In genomic region chr5:125477533-125477932, GRCm38 (mm10) we compare ENCODE assay signal across 9 mouse cellular contexts. TPM values are rescaled to one million over a fixed set of nuclear protein-coding genes. Genes with fewer than 3 reads are reported as not detected.
DNase-seq lines count a peak whose midpoint lies in the region; ATAC-seq and TF ChIP-seq lines count a peak whose summit lies in the region.
"Had no signal": no experiment of that assay in that cellular context is flagged by ENCODE, and none has a peak within 500 bp of the region (broad histone marks: within the 10 kb centered on the region; RNA-seq: fewer than 3 reads in every experiment).

No protein-coding gene starts in this region.

- peak overlapping the region; percentile 96 for H3K9ac ChIP-seq in hindbrain, embryonic 15.5 days
- peak overlapping the region; percentile 85; the same call in 1 of the 2 replicates for H3K9ac ChIP-seq in midbrain, embryonic 13.5 days (replicated peaks)

- H3K27ac ChIP-seq in gastrocnemius, adult 2 months = no peak overlapping the region; the same call in 1 of the 2 replicates
- H3K27ac ChIP-seq in cortical plate, adult 2 months (ENCODE audit: insufficient read depth, low read length) = no peak overlapping the region
- H3K27ac ChIP-seq in hindbrain, embryonic 15.5 days (replicated peaks) = no peak overlapping the region
- H3K27ac ChIP-seq in midbrain, embryonic 13.5 days = no peak overlapping the region

- ATAC-seq in hindbrain, embryonic 15.5 days (ENCODE audit: low FRiP score, low read depth) = no peak
- ATAC-seq in midbrain, embryonic 13.5 days = no peak

- TF ChIP-seq CTCF in gastrocnemius, adult 2 months (IDR thresholded peaks at IDR 0.05) = no peak
- TF ChIP-seq CTCF in cortical plate, adult 2 months (IDR thresholded peaks at IDR 0.05; ENCODE audit: extremely low read depth, insufficient read depth, low read length) = no peak

- H3K4me1 ChIP-seq in cortical plate, adult 2 months (ENCODE audit: control insufficient read depth, insufficient read depth, low read length) = peaks cover 3% of the 10 kb centered on the region; the same call in 1 of the 2 replicates
- H3K4me1 ChIP-seq in hindbrain, embryonic 15.5 days (replicated peaks) = peaks cover 44% of the 10 kb centered on the region
- peaks cover 48% of the 10 kb centered on the region for H3K4me1 ChIP-seq in midbrain, embryonic 13.5 days (replicated peaks)

- H3K27me3 ChIP-seq in hindbrain, embryonic 15.5 days = no peaks in the 10 kb centered on the region
- H3K27me3 ChIP-seq in midbrain, embryonic 13.5 days = no peaks in the 10 kb centered on the region

- no peaks in the 10 kb centered on the region for H3K9me3 ChIP-seq in hindbrain, embryonic 15.5 days
- H3K9me3 ChIP-seq in midbrain, embryonic 13.5 days = no peaks in the 10 kb centered on the region

- 71% methylated on average over 7 of the region's 7 CpGs for WGBS in hindbrain, embryonic 15.5 days
- WGBS in midbrain, embryonic 13.5 days = 73% methylated on average over 7 of the region's 7 CpGs

- H3K4me2 ChIP-seq in hindbrain, embryonic 15.5 days = peak overlapping the region; percentile 80
- peak overlapping the region; percentile 93 for H3K4me2 ChIP-seq in midbrain, embryonic 13.5 days (replicated peaks)

- TF ChIP-seq POLR2A in cortical plate, adult 2 months (IDR thresholded peaks at IDR 0.05; ENCODE audit: extremely low read depth, insufficient read depth, low read length) = no peak

- H3K4me3 ChIP-seq in gastrocnemius, adult 2 months = no peak overlapping the region; the same call in none of the 2 replicates
- H3K4me3 ChIP-seq in cortical plate, adult 2 months (ENCODE audit: insufficient read depth, low read length) = peak overlapping the region; percentile 52
- H3K4me3 ChIP-seq in hindbrain, embryonic 15.5 days = peak overlapping the region; percentile 91
- peak overlapping the region; percentile 87 for H3K4me3 ChIP-seq in midbrain, embryonic 13.5 days (replicated peaks)

- intact Hi-C loops in gastrocnemius, adult 2 months (cut with DNase I) = loop anchor here (5.0 kb wide), 1 partner anchor 65 kb away; no protein-coding TSS in a partner anchor
- intact Hi-C loops in left cerebral cortex, postnatal 36 days (cut with DNase I) = no loop called here

- peaks cover 4% of the 10 kb centered on the region; the same call in 1 of the 2 replicates for H3K36me3 ChIP-seq in hindbrain, embryonic 15.5 days
- peaks cover 7% of the 10 kb centered on the region for H3K36me3 ChIP-seq in midbrain, embryonic 13.5 days

- DNase-seq in gastrocnemius, adult 2 months = peak; percentile 18
- DNase-seq in gastrocnemius, postnatal 10 days = no peak
- DNase-seq in left cerebral cortex, adult 18-20 months (ENCODE audit: low spot score in 2 of 2) = no peak
- DNase-seq in retina, postnatal 1 day = no peak
- no peak for DNase-seq in left cerebral cortex, postnatal 36 days (ENCODE audit: low spot score in 2 of 2)
- DNase-seq: gastrocnemius, postnatal 25 days had no signal

RNA-seq across cellular contexts. Expression of gene Aacs, which starts 1.9 kb away (rescaled TPM):
- total RNA-seq in gastrocnemius, adult 2 months (2021) = 1 to 10 TPM; 2.8 to 3.3 TPM
- 1 to 10 TPM; 5.1 to 6.6 TPM for total RNA-seq in gastrocnemius, postnatal 10 days (2021)
- 51.5 and 51.8 TPM in 2 replicates for polyA plus RNA-seq in cortical plate, adult 2 months (2012; rRNA removed)
- polyA plus RNA-seq in hindbrain, embryonic 15.5 days (2015; fragmentation: Nextera tagmentation; extraction: Ambion mirVana) = 104 and 106 TPM in 2 replicates
- polyA plus RNA-seq in midbrain, embryonic 13.5 days (2015; fragmentation: Nextera tagmentation; extraction: Ambion mirVana) = 54.5 and 57.5 TPM in 2 replicates
- total RNA-seq in left cerebral cortex, adult 18-20 months (2021) = 10 to 100 TPM; 45.7 to 49.5 TPM
- total RNA-seq in left cerebral cortex, postnatal 36 days (2021) = 10 to 100 TPM; 41.0 to 51.2 TPM

RNA-seq across cellular contexts. Expression of gene Bri3bp, which starts 36.2 kb away (rescaled TPM):
- 1 to 10 TPM; 2.5 to 3.9 TPM for total RNA-seq in gastrocnemius, adult 2 months (2021)
- 1 to 10 TPM; 7.6 to 8.0 TPM for total RNA-seq in gastrocnemius, postnatal 10 days (2021)
- polyA plus RNA-seq in cortical plate, adult 2 months (2012; rRNA removed) = 34.8 and 36.3 TPM in 2 replicates
- polyA plus RNA-seq in hindbrain, embryonic 15.5 days (2015; fragmentation: Nextera tagmentation; extraction: Ambion mirVana) = 39.4 and 42.8 TPM in 2 replicates
- 28.2 and 29.6 TPM in 2 replicates for polyA plus RNA-seq in midbrain, embryonic 13.5 days (2015; fragmentation: Nextera tagmentation; extraction: Ambion mirVana)
- total RNA-seq in left cerebral cortex, adult 18-20 months (2021) = 10 to 100 TPM; 91.8 to 96.3 TPM
- total RNA-seq in left cerebral cortex, postnatal 36 days (2021) = 100 to 1,000 TPM in 1 of 2 experiments, 10 to 100 TPM in 1; 91.6 to 102 TPM

RNA-seq across cellular contexts. Expression of gene Dhx37, which starts 43.6 kb away (rescaled TPM):
- 1 to 10 TPM; 4.3 to 4.4 TPM for total RNA-seq in gastrocnemius, adult 2 months (2021)
- total RNA-seq in gastrocnemius, postnatal 10 days (2021) = 1 to 10 TPM; 3.7 to 4.6 TPM
- 16.2 and 16.9 TPM in 2 replicates for polyA plus RNA-seq in cortical plate, adult 2 months (2012; rRNA removed)
- polyA plus RNA-seq in hindbrain, embryonic 15.5 days (2015; fragmentation: Nextera tagmentation; extraction: Ambion mirVana) = 10.9 and 11.6 TPM in 2 replicates
- 12.1 and 13.2 TPM in 2 replicates for polyA plus RNA-seq in midbrain, embryonic 13.5 days (2015; fragmentation: Nextera tagmentation; extraction: Ambion mirVana)
- 10 to 100 TPM; 11.9 to 14.6 TPM for total RNA-seq in left cerebral cortex, adult 18-20 months (2021)
- total RNA-seq in left cerebral cortex, postnatal 36 days (2021) = 10 to 100 TPM; 11.2 to 11.7 TPM

RNA-seq across cellular contexts. Expression of gene Tmem132b, which starts 54.0 kb away (rescaled TPM):
- total RNA-seq in gastrocnemius, adult 2 months (2021) = under 1 TPM; 0.20 to 0.56 TPM
- total RNA-seq in gastrocnemius, postnatal 10 days (2021) = under 1 TPM; 0.21 to 0.56 TPM
- polyA plus RNA-seq in cortical plate, adult 2 months (2012; rRNA removed) = 31.5 and 36.1 TPM in 2 replicates
- 6.2 and 6.4 TPM in 2 replicates for polyA plus RNA-seq in hindbrain, embryonic 15.5 days (2015; fragmentation: Nextera tagmentation; extraction: Ambion mirVana)
- 2.5 and 2.7 TPM in 2 replicates for polyA plus RNA-seq in midbrain, embryonic 13.5 days (2015; fragmentation: Nextera tagmentation; extraction: Ambion mirVana)
- 100 to 1,000 TPM; 116 to 123 TPM for total RNA-seq in left cerebral cortex, adult 18-20 months (2021)
- 100 to 1,000 TPM; 140 to 144 TPM for total RNA-seq in left cerebral cortex, postnatal 36 days (2021)

Comparison
In these comparisons a context has a peak if more than half of its experiments do, and no peak if none do; other contexts are left out.
1. RNA of gene Aacs, which starts 1.9 kb away (total RNA-seq): 41.0 to 51.2 TPM in left cerebral cortex, postnatal 36 days and 45.7 to 49.5 TPM in left cerebral cortex, adult 18-20 months; 5.1 to 6.6 TPM in gastrocnemius, postnatal 10 days and 2.8 to 3.3 TPM in gastrocnemius, adult 2 months; every median in the first group is over 4 times any median in the second.
2. RNA of gene Bri3bp, which starts 36.2 kb away (total RNA-seq): 91.6 to 102 TPM in left cerebral cortex, postnatal 36 days and 91.8 to 96.3 TPM in left cerebral cortex, adult 18-20 months; 7.6 to 8.0 TPM in gastrocnemius, postnatal 10 days and 2.5 to 3.9 TPM in gastrocnemius, adult 2 months; every median in the first group is over 10 times any median in the second.